Mouse (Mus musculus) liver, adult 2 months (tissue): ENCODE measurements around the gene Vps39. TPM values are rescaled to one million over a fixed set of nuclear protein-coding genes. Genes with fewer than 3 reads are reported as not detected.

ENCODE experiments used
- DNase-seq: peaks from one replicate; pipeline ENCODE4 v3.0.0-alpha.2; 2011; ENCODE audit warnings: low read depth, low spot score; ENCODE audit errors: extremely low read depth
- H3K27ac ChIP-seq: fragments of 200-500 bp; replicated peaks from 2 replicates; pipeline ENCODE4 v1.5.1; 2012; ENCODE audit warnings: low read depth, mild to moderate bottlenecking, control low read depth, inconsistent platforms, low read length; ENCODE audit not compliant: insufficient read depth
- H3K27me3 ChIP-seq: fragments of 200-500 bp; 2 replicates; pipeline ENCODE4 v1.6.1; 2012; ENCODE audit warnings: mild to moderate bottlenecking, moderate library complexity, low read length, inconsistent platforms; ENCODE audit not compliant: control insufficient read depth, insufficient read depth
- H3K36me3 ChIP-seq: fragments of 200-500 bp; 2 replicates; pipeline ENCODE4 v1.6.1; 2012; ENCODE audit warnings: low read length, inconsistent platforms; ENCODE audit not compliant: control insufficient read depth, insufficient read depth
- H3K4me1 ChIP-seq: fragments of 200-500 bp; 2 replicates; pipeline ENCODE4 v1.6.1; 2011; ENCODE audit warnings: low read length; ENCODE audit not compliant: control insufficient read depth, insufficient read depth
- H3K4me3 ChIP-seq: fragments of 200-500 bp; 2 replicates; pipeline ENCODE4 v1.5.1; 2011; ENCODE audit warnings: low read depth, mild to moderate bottlenecking, control low read depth, low read length, moderate library complexity; ENCODE audit not compliant: insufficient read depth
- H3K79me2 ChIP-seq: fragments of 200-500 bp; 2 replicates; pipeline ENCODE4 v1.6.1; 2012; ENCODE audit warnings: inconsistent platforms, mild to moderate bottlenecking, low read length, moderate library complexity; ENCODE audit not compliant: control insufficient read depth, insufficient read depth
- H3K9ac ChIP-seq: fragments of 200-500 bp; 2 replicates; pipeline ENCODE4 v1.6.1; 2012; ENCODE audit warnings: low read depth, mild to moderate bottlenecking, control low read depth, inconsistent platforms, low read length
- CTCF ChIP-seq: fragments of 200-500 bp; IDR thresholded peaks from 2 replicates; pipeline ENCODE4 v1.5.1; 2011; ENCODE audit warnings: low read depth, low read length, control low read depth
- POLR2A ChIP-seq: fragments of 200-500 bp; IDR thresholded peaks from 2 replicates; pipeline ENCODE4 v1.6.1; 2011; ENCODE audit warnings: low read length, control low read depth; ENCODE audit not compliant: insufficient read depth; ENCODE audit errors: extremely low read depth
- WGBS: fragments of 180-500 bp; shearing (Covaris S2); methylation state at CpG from one replicate; pipeline ENCODE4 v1.1.7; 2018; 5-methylcytosine and 5-hydroxymethylcytosine counted together
- polyA plus RNA-seq: library from polyadenylated mRNA; depleted of rRNA; stranded (reverse); fragments of >200 nt; gene quantifications from 2 replicates; pipeline ENCODE4 v1.2.3, GENCODE M21; 2012
- total RNA-seq: library from RNA; depleted of rRNA; stranded (reverse); fragments of >200 nt; gene quantifications from 2 replicates; pipeline ENCODE4 v1.2.3, GENCODE M21; 2014

The Vps39 gene
- total and polyA plus RNA-seq, 2 experiments = 10.5 to 18.0 TPM

DNA sequence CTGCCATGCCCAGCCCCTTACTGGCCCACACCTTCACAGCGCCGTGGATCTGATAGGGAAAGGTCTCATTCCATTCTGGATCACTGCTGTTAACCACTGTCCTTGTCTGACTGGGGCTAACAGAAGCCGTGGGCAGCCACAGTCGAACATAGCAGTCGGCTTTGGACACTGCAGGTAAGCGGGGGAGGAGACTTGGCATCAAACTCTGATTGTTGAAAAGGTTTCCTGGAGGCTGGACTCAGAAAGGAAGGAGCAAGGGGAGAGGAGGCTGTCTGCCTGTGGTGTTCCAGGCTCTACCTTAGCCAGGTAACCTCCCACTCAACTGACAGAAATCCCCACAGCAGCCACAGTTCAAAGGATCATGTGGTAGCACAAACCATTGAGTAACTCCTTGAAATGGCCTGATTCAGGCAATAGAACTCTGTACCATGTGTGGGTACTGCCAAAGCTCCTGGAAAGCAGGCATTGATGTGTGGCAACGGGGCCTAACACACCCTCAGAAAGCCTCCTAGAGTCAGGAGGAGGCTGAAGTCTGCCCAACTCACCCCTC, 40.6 kb downstream of the Vps39 start:
- Histone ChIP-seq H3K4me1 (no peaks in the 10 kb centered on the region), H3K9ac (no peak overlapping the region), H3K79me2 (no peaks in the 10 kb centered on the region), H3K27me3 (no peaks in the 10 kb centered on the region), H3K36me3 (peaks cover 8% of the 10 kb centered on the region; the same call in 1 of the 2 replicates), H3K27ac (no peak overlapping the region), H3K4me3 (no peak overlapping the region)
- WGBS = 43% methylated on average over 7 of the region's 7 CpGs
- peak; percentile 81 for DNase-seq
- TF ChIP-seq POLR2A (no peak), CTCF (no peak)

DNA sequence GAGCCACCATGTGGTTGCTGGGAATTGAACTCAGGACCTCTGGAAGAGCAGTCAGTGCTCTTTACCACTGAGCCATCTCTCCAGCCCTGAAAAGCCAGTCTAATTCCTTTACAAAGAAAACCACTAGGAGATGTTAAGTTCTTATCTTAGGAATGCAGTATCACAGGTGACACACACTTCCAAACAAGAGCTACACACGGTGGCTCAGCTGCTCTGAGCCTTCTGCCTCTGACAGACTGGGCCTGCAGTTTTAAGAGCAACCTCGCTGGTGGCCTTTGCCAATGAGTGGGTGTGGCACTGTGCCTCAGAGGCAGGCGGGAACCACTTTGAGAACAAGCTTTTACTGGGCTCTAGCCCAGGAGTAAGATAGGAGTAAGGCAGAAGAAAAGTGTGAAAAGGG, 48.8 kb downstream of the Vps39 start:
- no peaks in the 10 kb centered on the region for H3K36me3 ChIP-seq
- TF ChIP-seq POLR2A = no peak
- TF ChIP-seq CTCF = no peak

DNA sequence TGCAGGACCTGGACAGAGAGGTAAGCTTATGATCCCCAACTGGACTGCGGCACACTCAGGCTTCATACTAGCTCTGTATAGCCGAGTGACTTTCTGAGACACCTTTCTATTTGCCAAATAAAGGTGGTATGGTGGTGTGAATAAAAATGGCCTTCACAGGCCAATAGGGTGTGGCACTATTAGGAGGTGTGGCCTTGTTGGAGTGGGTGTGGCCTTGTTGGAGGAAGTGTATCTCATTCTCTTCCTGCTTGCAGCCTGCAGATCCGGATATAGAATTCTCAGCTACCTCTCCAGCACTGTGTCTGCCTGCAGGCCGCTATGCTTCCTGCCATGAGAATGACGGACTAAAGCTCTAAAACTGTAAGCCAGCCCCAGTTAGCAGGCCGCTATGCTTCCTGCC, 51.9 kb downstream of the Vps39 start:
- TF ChIP-seq POLR2A (no peak), CTCF (no peak)
- WGBS = 93% methylated on average over 6 of the region's 6 CpGs
- no peaks in the 10 kb centered on the region for H3K4me1 ChIP-seq
- H3K9ac ChIP-seq = no peak overlapping the region
- H3K79me2 ChIP-seq = no peaks in the 10 kb centered on the region
- H3K36me3 ChIP-seq = no peaks in the 10 kb centered on the region
- H3K27me3 ChIP-seq = no peaks in the 10 kb centered on the region
- no peak overlapping the region for H3K27ac ChIP-seq
- H3K4me3 ChIP-seq = no peak overlapping the region
- no peak for DNase-seq

More for the DNA sequence above, 48.8 kb downstream of the Vps39 start:
- no peak overlapping the region for H3K9ac ChIP-seq
- no peaks in the 10 kb centered on the region for H3K4me1 ChIP-seq
- no peak for DNase-seq
- H3K79me2 ChIP-seq = no peaks in the 10 kb centered on the region
- 29% methylated on average over 3 of the region's 3 CpGs for WGBS
- no peaks in the 10 kb centered on the region for H3K27me3 ChIP-seq
- H3K27ac ChIP-seq = no peak overlapping the region
- H3K4me3 ChIP-seq = no peak overlapping the region

DNA sequence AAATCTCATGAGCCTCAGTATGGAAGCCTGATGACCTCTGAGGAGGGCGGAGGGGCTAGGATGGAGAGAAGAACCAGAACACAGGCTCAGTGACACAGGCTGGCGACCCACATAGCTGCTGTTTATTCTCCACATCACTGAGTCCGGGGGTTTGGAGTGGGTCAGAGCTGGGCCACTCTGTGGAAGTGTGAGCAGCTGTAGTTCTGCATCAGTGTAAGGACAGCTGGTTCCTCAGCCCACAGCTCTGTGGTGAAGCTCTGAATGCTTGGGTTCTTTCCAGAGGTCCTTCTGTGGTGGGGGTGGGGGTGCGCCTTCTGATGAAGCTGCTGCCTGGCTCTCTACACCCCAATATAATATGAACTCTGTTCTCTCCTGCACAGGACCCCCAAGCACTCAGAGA, 53.1 kb downstream of the Vps39 start:
- Histone ChIP-seq H3K9ac (no peak overlapping the region), H3K36me3 (no peaks in the 10 kb centered on the region), H3K4me3 (no peak overlapping the region), H3K27me3 (no peaks in the 10 kb centered on the region), H3K79me2 (no peaks in the 10 kb centered on the region), H3K27ac (no peak overlapping the region), H3K4me1 (no peaks in the 10 kb centered on the region)
- WGBS = 90% methylated on average over 4 of the region's 4 CpGs
- TF ChIP-seq CTCF (no peak), POLR2A (no peak)
- no peak for DNase-seq

DNA sequence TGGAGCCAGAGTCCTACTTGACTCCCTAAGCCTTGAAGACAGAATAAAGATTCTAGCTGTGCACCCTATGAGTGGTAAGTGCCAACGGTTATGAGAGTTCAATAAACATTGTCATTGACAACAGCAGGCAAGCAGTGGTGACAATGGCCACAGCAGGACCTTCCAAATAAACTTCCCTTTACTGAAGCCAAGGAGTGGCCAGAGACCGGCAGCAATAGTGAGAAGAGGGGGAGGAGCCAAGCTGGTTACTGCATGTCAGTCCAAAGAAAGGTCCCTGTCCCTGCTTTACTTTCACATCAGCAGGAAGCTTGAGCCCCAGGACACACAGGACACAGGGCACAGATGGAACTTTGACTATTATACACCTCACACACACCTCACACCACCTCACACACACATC, 56.8 kb downstream of the Vps39 start:
- WGBS = 11% methylated on average over 2 of the region's 2 CpGs
- no peak overlapping the region for H3K4me3 ChIP-seq

DNA sequence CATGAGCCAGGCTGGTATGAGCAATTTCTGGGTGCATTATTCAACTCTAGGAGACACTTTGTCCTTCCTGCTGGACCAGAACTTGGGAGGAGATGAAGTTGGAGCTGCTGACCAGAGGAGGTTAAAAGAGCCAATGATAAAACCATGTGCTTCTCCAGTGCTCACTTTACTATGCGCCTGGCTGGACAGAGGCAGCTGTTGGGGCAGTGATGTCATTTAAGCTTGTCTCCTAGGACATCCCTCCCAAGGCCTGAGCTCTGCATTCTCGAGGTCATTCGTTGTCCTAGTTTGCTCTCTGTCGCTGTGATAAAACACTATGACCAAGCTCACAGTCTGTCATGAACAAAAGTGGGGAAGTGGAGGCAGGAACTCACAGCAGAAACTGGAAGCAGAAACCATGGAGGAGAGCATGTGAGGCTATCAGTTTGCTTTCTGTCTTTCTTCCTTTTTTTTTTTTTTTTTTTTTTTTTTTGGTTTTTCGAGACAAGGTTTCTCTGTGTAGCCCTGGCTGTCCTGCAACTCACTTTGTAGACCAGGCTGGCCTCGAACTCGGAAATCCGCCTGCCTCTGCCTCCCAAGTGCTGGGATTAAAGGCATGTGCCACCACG, 61.4 kb downstream of the Vps39 start:
- Histone ChIP-seq H3K79me2 (no peaks in the 10 kb centered on the region), H3K27ac (no peak overlapping the region), H3K4me3 (no peak overlapping the region), H3K27me3 (no peaks in the 10 kb centered on the region), H3K9ac (no peak overlapping the region), H3K36me3 (no peaks in the 10 kb centered on the region), H3K4me1 (no peaks in the 10 kb centered on the region)
- TF ChIP-seq POLR2A = no peak
- TF ChIP-seq CTCF = no peak
- 78% methylated on average over 8 of the region's 9 CpGs for WGBS
- DNase-seq = peak; percentile 39

More for the DNA sequence above, 56.8 kb downstream of the Vps39 start:
- no peaks in the 10 kb centered on the region for H3K36me3 ChIP-seq
- H3K27ac ChIP-seq = no peak overlapping the region
- no peaks in the 10 kb centered on the region for H3K4me1 ChIP-seq
- peak; percentile 27 for DNase-seq
- TF ChIP-seq POLR2A = no peak
- TF ChIP-seq CTCF = no peak
- H3K9ac ChIP-seq = no peak overlapping the region
- no peaks in the 10 kb centered on the region for H3K27me3 ChIP-seq
- H3K79me2 ChIP-seq = no peaks in the 10 kb centered on the region
